Mouse (Mus musculus) heart, embryonic 13.5 days (tissue): ENCODE measurements at regions not wholly inside any gene's neighbourhood (a gene's known extent, or its start where the extent isn't known, plus 50 kb on each side); places are given as distances from the start of the nearest gene placed in this dataset.

Source experiments
- ATAC-seq: fragments of 200-750 bp; cut with Nextera tagmentation; 2 replicates; pipeline ENCODE4 v1.8.0; 2017; ENCODE audit warnings: moderate TSS enrichment; ENCODE audit not compliant: insufficient number of reproducible peaks, low FRiP score, low TSS enrichment; ENCODE audit errors: extremely low read depth
- H3K27ac ChIP-seq: fragments of 300-500 bp; sonication (generic); replicated peaks from 2 replicates; pipeline ENCODE4 v1.5.1; 2015; ENCODE audit warnings: moderate library complexity, mild to moderate bottlenecking, inconsistent platforms
- H3K27me3 ChIP-seq: fragments of 300-500 bp; sonication (generic); replicated peaks from 2 replicates; pipeline ENCODE4 v1.6.1; 2015; ENCODE audit warnings: mild to moderate bottlenecking, inconsistent platforms
- H3K36me3 ChIP-seq: fragments of 300-500 bp; sonication (generic); 2 replicates; pipeline ENCODE4 v1.6.1; 2015; ENCODE audit warnings: mild to moderate bottlenecking, inconsistent platforms
- H3K4me1 ChIP-seq: fragments of 300-500 bp; sonication (generic); 2 replicates; pipeline ENCODE4 v1.6.1; 2015; ENCODE audit warnings: inconsistent platforms
- H3K4me2 ChIP-seq: fragments of 300-500 bp; sonication (generic); 2 replicates; pipeline ENCODE4 v1.6.1; 2015; ENCODE audit warnings: inconsistent platforms, mild to moderate bottlenecking, moderate library complexity
- H3K4me3 ChIP-seq: fragments of 300-500 bp; sonication (generic); 2 replicates; pipeline ENCODE4 v1.5.1; 2015; ENCODE audit warnings: moderate library complexity, mild to moderate bottlenecking, inconsistent platforms
- H3K9ac ChIP-seq: fragments of 300-500 bp; sonication (generic); 2 replicates; pipeline ENCODE4 v1.6.1; 2015; ENCODE audit warnings: inconsistent platforms, mild to moderate bottlenecking, moderate library complexity
- H3K9me3 ChIP-seq: fragments of 300-500 bp; sonication (generic); 2 replicates; pipeline ENCODE4 v1.6.1; 2016; ENCODE audit warnings: inconsistent platforms
- WGBS: fragments of 180-500 bp; shearing (Covaris S2); methylation state at CpG from one replicate; pipeline ENCODE4 v1.1.7; 2015; ENCODE audit warnings: mixed read lengths; 5-methylcytosine and 5-hydroxymethylcytosine counted together

DNA sequence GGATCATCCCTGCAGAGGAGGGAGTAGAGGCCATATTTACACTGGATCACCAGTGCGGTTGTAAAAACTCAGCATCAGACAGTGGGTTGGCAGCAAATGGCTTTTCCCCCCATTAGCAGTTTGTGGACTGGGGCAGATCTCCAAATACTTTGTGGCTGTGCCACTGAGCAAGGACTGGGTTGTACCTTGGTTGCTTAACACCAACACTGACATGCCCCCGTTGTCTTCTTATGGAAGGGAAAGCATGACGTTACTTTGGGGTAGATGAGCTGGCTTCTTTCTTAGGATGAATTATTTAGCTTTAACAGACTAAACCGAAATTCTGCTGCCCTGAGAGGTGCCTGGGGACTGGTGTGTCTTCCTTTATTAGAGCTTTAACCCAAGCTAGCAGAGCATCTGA is 365.0 kb downstream of the Setd4 start:
- no peaks in the 10 kb centered on the region for H3K9me3 ChIP-seq
- H3K36me3 ChIP-seq, result no peaks in the 10 kb centered on the region
- H3K27ac ChIP-seq, result no peak overlapping the region
- H3K9ac ChIP-seq, result no peak overlapping the region
- no peak for ATAC-seq
- H3K4me3 ChIP-seq, result no peak overlapping the region
- WGBS, result 74% methylated on average over 4 of the region's 4 CpGs
- no peak overlapping the region for H3K4me2 ChIP-seq
- H3K4me1 ChIP-seq, result no peaks in the 10 kb centered on the region
- H3K27me3 ChIP-seq, result no peaks in the 10 kb centered on the region; the same call in 1 of the 2 replicates

- no peak for ATAC-seq
- WGBS, result 67% methylated on average over 4 of the region's 4 CpGs
- no peak overlapping the region for H3K9ac ChIP-seq
- H3K4me1 ChIP-seq, result no peaks in the 10 kb centered on the region
- H3K4me3 ChIP-seq, result no peak overlapping the region
- no peaks in the 10 kb centered on the region for H3K36me3 ChIP-seq
- no peak overlapping the region for H3K4me2 ChIP-seq
- H3K27me3 ChIP-seq, result no peaks in the 10 kb centered on the region; the same call in 1 of the 2 replicates
- H3K9me3 ChIP-seq, result no peaks in the 10 kb centered on the region
- H3K27ac ChIP-seq, result no peak overlapping the region
Measured at GRCm38 (mm10) chr16:93238326-93238725, 365.5 kb downstream of the Setd4 start.

DNA sequence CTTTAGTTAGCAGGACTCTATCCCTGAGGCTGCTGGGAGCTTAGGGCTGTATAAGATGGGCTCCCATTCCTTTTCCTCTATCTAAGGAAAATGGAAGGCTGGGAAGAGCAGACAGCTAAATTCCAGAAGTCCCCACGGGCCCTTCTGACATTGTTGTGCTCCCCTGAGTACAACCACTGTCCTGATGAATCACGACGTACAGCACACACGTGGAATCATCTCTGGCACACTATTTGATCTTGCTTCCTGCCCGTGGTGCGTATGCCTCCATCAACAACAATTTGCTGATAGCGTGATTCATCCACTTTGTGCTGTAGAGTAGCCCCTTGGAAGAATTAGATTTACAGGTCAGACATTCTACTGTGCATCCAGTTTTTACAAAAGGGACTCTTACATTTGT is 378.2 kb downstream of the Setd4 start:
- Histone ChIP-seq H3K9ac (no peak overlapping the region), H3K4me3 (no peak overlapping the region), H3K27me3 (peaks cover 8% of the 10 kb centered on the region; the same call in 1 of the 2 replicates), H3K36me3 (no peaks in the 10 kb centered on the region), H3K4me2 (no peak overlapping the region), H3K9me3 (peaks cover 4% of the 10 kb centered on the region; the same call in 1 of the 2 replicates), H3K27ac (no peak overlapping the region), H3K4me1 (no peaks in the 10 kb centered on the region)
- WGBS, result 71% methylated on average over 7 of the region's 7 CpGs
- no peak for ATAC-seq

DNA sequence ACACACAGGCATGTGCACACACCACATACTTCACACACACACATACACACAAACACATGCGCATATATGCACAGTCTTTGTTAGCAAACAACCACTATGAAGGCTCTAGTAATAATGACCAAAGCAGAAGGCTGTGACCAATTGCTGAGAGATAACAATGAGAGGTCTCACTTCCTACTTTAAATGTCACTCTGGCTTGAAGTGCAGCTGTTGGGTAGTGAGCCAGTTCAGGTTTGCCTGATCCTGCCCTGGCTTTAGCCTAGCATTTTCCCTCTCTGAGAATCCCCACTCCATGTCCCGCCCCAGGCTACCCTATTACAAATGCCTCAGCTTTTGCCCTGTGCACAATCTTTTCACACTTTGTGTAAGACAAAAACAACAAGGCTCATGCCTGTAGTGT is 378.7 kb downstream of the Setd4 start:
- 74% methylated on average over 2 of the region's 2 CpGs for WGBS
- ATAC-seq, result no peak
- Histone ChIP-seq H3K4me3 (no peak overlapping the region), H3K9ac (no peak overlapping the region), H3K4me2 (no peak overlapping the region), H3K4me1 (no peaks in the 10 kb centered on the region), H3K27me3 (peaks cover 8% of the 10 kb centered on the region; the same call in 1 of the 2 replicates), H3K27ac (no peak overlapping the region), H3K9me3 (no peaks in the 10 kb centered on the region), H3K36me3 (no peaks in the 10 kb centered on the region)

GRCm38 (mm10) chr16:93219731-93220130 is 384.1 kb downstream of the Setd4 start:
- Histone ChIP-seq H3K9ac (no peak overlapping the region), H3K9me3 (no peaks in the 10 kb centered on the region), H3K4me1 (no peaks in the 10 kb centered on the region), H3K27me3 (peaks cover 19% of the 10 kb centered on the region), H3K4me2 (no peak overlapping the region), H3K4me3 (no peak overlapping the region), H3K27ac (no peak overlapping the region), H3K36me3 (no peaks in the 10 kb centered on the region)
- no peak for ATAC-seq
- WGBS, result 61% methylated on average over 9 of the region's 9 CpGs

GRCm38 (mm10) chr16:93218402-93218801 is 385.5 kb downstream of the Setd4 start:
- Histone ChIP-seq H3K4me3 (no peak overlapping the region), H3K27ac (no peak overlapping the region), H3K36me3 (no peaks in the 10 kb centered on the region), H3K9me3 (no peaks in the 10 kb centered on the region), H3K4me1 (no peaks in the 10 kb centered on the region), H3K4me2 (no peak overlapping the region), H3K9ac (no peak overlapping the region), H3K27me3 (peaks cover 18% of the 10 kb centered on the region)
- WGBS, result 63% methylated on average over 10 of the region's 10 CpGs
- ATAC-seq, result no peak

DNA sequence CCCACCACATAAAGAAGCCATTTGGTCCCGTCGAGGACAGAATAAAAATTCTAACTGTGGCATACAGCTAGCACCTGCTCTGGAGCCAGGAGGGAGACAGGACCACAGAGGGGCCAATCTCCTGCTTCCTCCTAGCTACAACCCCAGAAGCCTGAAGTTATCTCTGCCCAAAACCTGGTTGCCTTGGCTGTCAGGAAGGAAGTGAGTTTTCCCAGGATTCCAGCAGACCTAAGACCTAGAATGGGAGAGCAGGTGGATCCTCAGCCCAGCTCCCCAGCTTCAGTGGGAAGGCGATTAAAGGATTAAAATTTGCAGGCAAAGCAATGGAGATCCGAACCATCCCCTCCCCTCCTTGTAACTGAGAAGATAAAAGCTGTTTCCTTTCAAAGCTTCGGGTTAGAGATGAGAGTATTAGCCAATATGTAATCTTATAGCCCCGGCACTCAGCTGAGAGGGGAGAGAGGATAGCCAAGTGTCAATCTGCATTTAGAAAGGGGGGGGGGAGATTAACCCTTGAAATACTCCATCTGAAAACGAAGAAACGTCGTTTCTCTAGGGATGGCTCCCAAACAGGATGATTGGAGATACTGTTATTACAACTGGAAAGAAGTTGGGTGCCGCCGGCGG is 386.1 kb downstream of the Setd4 start:
- Histone ChIP-seq H3K27me3 (peaks cover 11% of the 10 kb centered on the region), H3K4me3 (no peak overlapping the region), H3K27ac (no peak overlapping the region), H3K4me1 (no peaks in the 10 kb centered on the region), H3K4me2 (no peak overlapping the region), H3K36me3 (no peaks in the 10 kb centered on the region), H3K9me3 (no peaks in the 10 kb centered on the region), H3K9ac (no peak overlapping the region)
- WGBS, result 38% methylated on average over 12 of the region's 12 CpGs
- ATAC-seq, result no peak

GRCm38 (mm10) chr16:93215630-93216029 is 388.2 kb downstream of the Setd4 start:
- no peaks in the 10 kb centered on the region for H3K36me3 ChIP-seq
- H3K9me3 ChIP-seq, result no peaks in the 10 kb centered on the region
- no peak overlapping the region for H3K4me2 ChIP-seq
- no peak overlapping the region for H3K4me3 ChIP-seq
- H3K27ac ChIP-seq, result no peak overlapping the region
- 78% methylated on average over 4 of the region's 4 CpGs for WGBS
- peaks cover 11% of the 10 kb centered on the region for H3K27me3 ChIP-seq
- no peak for ATAC-seq
- H3K4me1 ChIP-seq, result no peaks in the 10 kb centered on the region
- no peak overlapping the region for H3K9ac ChIP-seq

- Histone ChIP-seq H3K9me3 (no peaks in the 10 kb centered on the region), H3K4me2 (no peak overlapping the region), H3K36me3 (no peaks in the 10 kb centered on the region), H3K4me3 (no peak overlapping the region), H3K27ac (no peak overlapping the region), H3K27me3 (peaks cover 9% of the 10 kb centered on the region), H3K4me1 (no peaks in the 10 kb centered on the region), H3K9ac (no peak overlapping the region)
- ATAC-seq, result no peak
- WGBS, result 67% methylated on average over 6 of the region's 6 CpGs
Measured at GRCm38 (mm10) chr16:93213618-93214017, 387.7 kb upstream of the Runx1 start.

- Histone ChIP-seq H3K36me3 (no peaks in the 10 kb centered on the region), H3K4me3 (no peak overlapping the region), H3K4me1 (no peaks in the 10 kb centered on the region), H3K27me3 (0 out of 2 replicates have a peak, but pooled peaks cover 6% of the 10 kb centered on the region), H3K4me2 (no peak overlapping the region), H3K9me3 (no peaks in the 10 kb centered on the region), H3K9ac (no peak overlapping the region), H3K27ac (no peak overlapping the region)
- WGBS, result 72% methylated on average over 3 of the region's 3 CpGs
- no peak for ATAC-seq
Measured at GRCm38 (mm10) chr16:93207675-93208074, 381.7 kb upstream of the Runx1 start.

- H3K4me3 ChIP-seq, result no peak overlapping the region
- H3K4me2 ChIP-seq, result no peak overlapping the region
- H3K36me3 ChIP-seq, result no peaks in the 10 kb centered on the region
- H3K9ac ChIP-seq, result no peak overlapping the region
- H3K27ac ChIP-seq, result no peak overlapping the region
- no peaks in the 10 kb centered on the region for H3K9me3 ChIP-seq
- no peaks in the 10 kb centered on the region for H3K4me1 ChIP-seq
- no peak for ATAC-seq
- H3K27me3 ChIP-seq, result 0 out of 2 replicates have a peak, but pooled peaks cover 6% of the 10 kb centered on the region
- 91% methylated on average over 5 of the region's 5 CpGs for WGBS
Measured at GRCm38 (mm10) chr16:93207217-93207616, 381.3 kb upstream of the Runx1 start.

- Histone ChIP-seq H3K27me3 (0 out of 2 replicates have a peak, but pooled peaks cover 6% of the 10 kb centered on the region), H3K9me3 (no peaks in the 10 kb centered on the region), H3K4me3 (no peak overlapping the region), H3K4me1 (no peaks in the 10 kb centered on the region), H3K36me3 (no peaks in the 10 kb centered on the region), H3K27ac (no peak overlapping the region), H3K9ac (no peak overlapping the region), H3K4me2 (no peak overlapping the region)
- 74% methylated on average over 4 of the region's 4 CpGs for WGBS
- ATAC-seq, result no peak
Measured at GRCm38 (mm10) chr16:93206325-93206724, 380.4 kb upstream of the Runx1 start.
